Mouse (Mus musculus) hindbrain, embryonic 12.5 days (tissue): Measurements from ENCODE around the gene Vsig10. TPM values are rescaled to one million over a fixed set of nuclear protein-coding genes. Genes with fewer than 3 reads are reported as not detected.
A peak's percentile ranks its signal among the peaks of the same experiment; 100 is the strongest.
"Not testable (repeated sequence)": the region's sequence is repeated elsewhere in the genome, so short reads cannot be mapped to it uniquely, and the experiment has no call there.

Experiments used
- ATAC-seq: fragments of 200-750 bp; cut with Nextera tagmentation; 2 replicates; pipeline ENCODE4 v1.8.0; 2017; ENCODE audit warnings: moderate TSS enrichment; ENCODE audit not compliant: low FRiP score
- H3K27ac ChIP-seq: fragments of 300-500 bp; sonication (generic); 2 replicates; pipeline ENCODE4 v1.5.1; 2016; ENCODE audit warnings: mild to moderate bottlenecking
- H3K27me3 ChIP-seq: fragments of 300-500 bp; sonication (generic); 2 replicates; pipeline ENCODE4 v1.6.1; 2016; ENCODE audit warnings: mild to moderate bottlenecking
- H3K36me3 ChIP-seq: fragments of 300-500 bp; sonication (generic); 2 replicates; pipeline ENCODE4 v1.6.1; 2016; ENCODE audit warnings: mild to moderate bottlenecking
- H3K4me1 ChIP-seq: fragments of 300-500 bp; sonication (generic); 2 replicates; pipeline ENCODE4 v1.6.1; 2016
- H3K4me2 ChIP-seq: fragments of 300-500 bp; sonication (generic); replicated peaks from 2 replicates; pipeline ENCODE4 v1.6.1; 2016; ENCODE audit warnings: mild to moderate bottlenecking
- H3K4me3 ChIP-seq: fragments of 300-500 bp; sonication (generic); 2 replicates; pipeline ENCODE4 v1.5.1; 2016; ENCODE audit warnings: mild to moderate bottlenecking
- H3K9ac ChIP-seq: fragments of 300-500 bp; sonication (generic); 2 replicates; pipeline ENCODE4 v1.6.1; 2016; ENCODE audit warnings: mild to moderate bottlenecking, moderate library complexity
- H3K9me3 ChIP-seq: fragments of 300-500 bp; sonication (generic); replicated peaks from 2 replicates; pipeline ENCODE4 v1.6.1; 2016; ENCODE audit warnings: mild to moderate bottlenecking
- WGBS: fragments of 180-500 bp; shearing (Covaris S2); methylation state at CpG from one replicate; pipeline ENCODE4 v1.1.7; 2016; 5-methylcytosine and 5-hydroxymethylcytosine counted together
- polyA plus RNA-seq: library from polyadenylated mRNA; unstranded; fragments of >200 nt; fragmentation: Nextera tagmentation; extraction: Ambion mirVana; gene quantifications from 2 replicates; pipeline ENCODE4 v1.2.1, GENCODE M21; 2016

Vsig10 gene
- polyA plus RNA-seq, 1 experiment from 2014 or later = 4.1 TPM

- H3K27ac ChIP-seq = no peak overlapping the region
- ATAC-seq = no peak
- no peak overlapping the region for H3K4me2 ChIP-seq
- 95% methylated on average over 2 of the region's 2 CpGs for WGBS
- no peaks in the 10 kb centered on the region for H3K4me1 ChIP-seq
- H3K27me3 ChIP-seq = no peaks in the 10 kb centered on the region
- H3K9me3 ChIP-seq = no peaks in the 10 kb centered on the region
- H3K4me3 ChIP-seq = no peak overlapping the region
- no peak overlapping the region for H3K9ac ChIP-seq
- H3K36me3 ChIP-seq = no peaks in the 10 kb centered on the region
These were observed 12.1 kb upstream of the Vsig10 start for GRCm38 (mm10) chr5:117306826-117307225.

GRCm38 (mm10) chr5:117307699-117308098, 11.2 kb upstream of the Vsig10 start:
- no peak overlapping the region for H3K27ac ChIP-seq
- no peaks in the 10 kb centered on the region for H3K36me3 ChIP-seq
- 38% methylated on average over 11 of the region's 11 CpGs for WGBS
- H3K4me2 ChIP-seq = no peak overlapping the region
- no peaks in the 10 kb centered on the region for H3K27me3 ChIP-seq
- H3K4me3 ChIP-seq = no peak overlapping the region
- no peak overlapping the region for H3K9ac ChIP-seq
- no peaks in the 10 kb centered on the region for H3K9me3 ChIP-seq
- H3K4me1 ChIP-seq = no peaks in the 10 kb centered on the region
- no peak for ATAC-seq

GRCm38 (mm10) chr5:117313420-117313819, 5.5 kb upstream of the Vsig10 start:
- Histone ChIP-seq H3K4me3 (0 out of 2 replicates have a peak overlapping the region, but pooled peaks have one; percentile 10), H3K4me1 (peaks cover 12% of the 10 kb centered on the region), H3K36me3 (no peaks in the 10 kb centered on the region), H3K27me3 (peaks cover 19% of the 10 kb centered on the region), H3K9me3 (no peaks in the 10 kb centered on the region), H3K27ac (no peak overlapping the region), H3K4me2 (peak overlapping the region; percentile 35), H3K9ac (no peak overlapping the region)
- no peak for ATAC-seq
- WGBS = 23% methylated on average over 14 of the region's 14 CpGs

GRCm38 (mm10) chr5:117313909-117314308, 5.0 kb upstream of the Vsig10 start:
- H3K4me3 ChIP-seq = no peak overlapping the region
- H3K9ac ChIP-seq = no peak overlapping the region
- H3K9me3 ChIP-seq = no peaks in the 10 kb centered on the region
- H3K4me1 ChIP-seq = peaks cover 12% of the 10 kb centered on the region
- H3K36me3 ChIP-seq = no peaks in the 10 kb centered on the region
- H3K27me3 ChIP-seq = peaks cover 19% of the 10 kb centered on the region
- ATAC-seq = no peak
- peak overlapping the region; percentile 35 for H3K4me2 ChIP-seq
- WGBS = 33% methylated on average over 10 of the region's 10 CpGs
- H3K27ac ChIP-seq = no peak overlapping the region

- H3K4me1 ChIP-seq = peaks cover 15% of the 10 kb centered on the region
- WGBS = 16% methylated on average over 9 of the region's 9 CpGs
- no peak overlapping the region for H3K4me3 ChIP-seq
These were observed 4.1 kb upstream of the Vsig10 start for GRCm38 (mm10) chr5:117314587-117315428.

GRCm38 (mm10) chr5:117323751-117324150, 4.9 kb downstream of the Vsig10 start:
- Histone ChIP-seq H3K4me1 (peaks cover 4% of the 10 kb centered on the region; the same call in 1 of the 2 replicates), H3K4me2 (no peak overlapping the region), H3K9me3 (no peaks in the 10 kb centered on the region), H3K27ac (no peak overlapping the region), H3K27me3 (peaks cover 22% of the 10 kb centered on the region), H3K9ac (no peak overlapping the region), H3K4me3 (no peak overlapping the region), H3K36me3 (no peaks in the 10 kb centered on the region)
- no peak for ATAC-seq
- 83% methylated on average over 9 of the region's 9 CpGs for WGBS

More at GRCm38 (mm10) chr5:117314587-117315428, 4.1 kb upstream of the Vsig10 start:
- H3K9ac ChIP-seq = no peak overlapping the region
- H3K4me2 ChIP-seq = no peak overlapping the region
- H3K27me3 ChIP-seq = peaks cover 27% of the 10 kb centered on the region
- H3K9me3 ChIP-seq = no peaks in the 10 kb centered on the region
- no peaks in the 10 kb centered on the region for H3K36me3 ChIP-seq
- no peak for ATAC-seq
- H3K27ac ChIP-seq = no peak overlapping the region

- 76% methylated on average over 6 of the region's 6 CpGs for WGBS
- Histone ChIP-seq H3K27me3 (no peaks in the 10 kb centered on the region), H3K9ac (no peak overlapping the region), H3K36me3 (no peaks in the 10 kb centered on the region), H3K4me1 (no peaks in the 10 kb centered on the region), H3K27ac (no peak overlapping the region), H3K4me2 (no peak overlapping the region), H3K9me3 (no peaks in the 10 kb centered on the region), H3K4me3 (no peak overlapping the region)
- ATAC-seq = no peak
These were observed 7.5 kb downstream of the Vsig10 start for GRCm38 (mm10) chr5:117326408-117326807.

GRCm38 (mm10) chr5:117330457-117330856, 11.6 kb downstream of the Vsig10 start:
- H3K36me3 ChIP-seq = no peaks in the 10 kb centered on the region
- no peak for ATAC-seq
- no peak overlapping the region for H3K27ac ChIP-seq
- no peak overlapping the region for H3K4me3 ChIP-seq
- no peaks in the 10 kb centered on the region for H3K27me3 ChIP-seq
- no peak overlapping the region for H3K4me2 ChIP-seq
- no peaks in the 10 kb centered on the region for H3K4me1 ChIP-seq
- H3K9ac ChIP-seq = no peak overlapping the region
- WGBS = 85% methylated on average over 7 of the region's 7 CpGs
- no peaks in the 10 kb centered on the region for H3K9me3 ChIP-seq

GRCm38 (mm10) chr5:117337999-117338398, 19.1 kb downstream of the Vsig10 start:
- WGBS = 83% methylated on average over 10 of the region's 10 CpGs
- Histone ChIP-seq H3K4me3 (no peak overlapping the region), H3K27ac (no peak overlapping the region), H3K27me3 (no peaks in the 10 kb centered on the region), H3K9ac (no peak overlapping the region), H3K36me3 (0 out of 2 replicates have a peak, but pooled peaks cover 2% of the 10 kb centered on the region), H3K4me2 (no peak overlapping the region), H3K4me1 (no peaks in the 10 kb centered on the region), H3K9me3 (no peaks in the 10 kb centered on the region)
- ATAC-seq = no peak

- no peak overlapping the region for H3K9ac ChIP-seq
- H3K4me1 ChIP-seq = no peaks in the 10 kb centered on the region
- H3K4me2 ChIP-seq = no peak overlapping the region
- 0 out of 2 replicates have a peak, but pooled peaks cover 2% of the 10 kb centered on the region for H3K36me3 ChIP-seq
- no peak overlapping the region for H3K27ac ChIP-seq
- H3K4me3 ChIP-seq = no peak overlapping the region
- no peaks in the 10 kb centered on the region for H3K27me3 ChIP-seq
- WGBS = 89% methylated on average over 8 of the region's 8 CpGs
- no peak for ATAC-seq
- no peaks in the 10 kb centered on the region for H3K9me3 ChIP-seq
These were observed 19.6 kb downstream of the Vsig10 start for GRCm38 (mm10) chr5:117338503-117338902.

- Histone ChIP-seq H3K27ac (no peak overlapping the region), H3K4me1 (no peaks in the 10 kb centered on the region), H3K9ac (no peak overlapping the region), H3K36me3 (0 out of 2 replicates have a peak, but pooled peaks cover 2% of the 10 kb centered on the region), H3K27me3 (no peaks in the 10 kb centered on the region), H3K9me3 (no peaks in the 10 kb centered on the region), H3K4me2 (no peak overlapping the region), H3K4me3 (no peak overlapping the region)
- 85% methylated on average over 6 of the region's 6 CpGs for WGBS
- ATAC-seq = no peak
These were observed 21.2 kb downstream of the Vsig10 start for GRCm38 (mm10) chr5:117340081-117340480.

GRCm38 (mm10) chr5:117341896-117342295, 23.0 kb downstream of the Vsig10 start:
- no peaks in the 10 kb centered on the region for H3K27me3 ChIP-seq
- no peak overlapping the region for H3K27ac ChIP-seq
- no peaks in the 10 kb centered on the region for H3K4me1 ChIP-seq
- WGBS = 87% methylated on average over 6 of the region's 6 CpGs
- H3K4me3 ChIP-seq = no peak overlapping the region
- no peak overlapping the region for H3K9ac ChIP-seq
- H3K4me2 ChIP-seq = no peak overlapping the region
- 0 out of 2 replicates have a peak, but pooled peaks cover under 1% of the 10 kb centered on the region for H3K36me3 ChIP-seq
- ATAC-seq = no peak
- H3K9me3 ChIP-seq = no peaks in the 10 kb centered on the region

- ATAC-seq, H3K36me3 ChIP-seq: not testable (repeated sequence)
- WGBS = 93% methylated on average over 5 of the region's 5 CpGs
These were observed 25.6 kb downstream of the Vsig10 start for GRCm38 (mm10) chr5:117344496-117344895.

More at GRCm38 (mm10) chr5:117344496-117344895, 25.6 kb downstream of the Vsig10 start:
- H3K4me1 ChIP-seq, H3K27me3 ChIP-seq, H3K9ac ChIP-seq, H3K9me3 ChIP-seq, H3K4me3 ChIP-seq, H3K4me2 ChIP-seq, H3K27ac ChIP-seq: not testable (repeated sequence)
